Mouse (Mus musculus) myocyte (in vitro differentiated cells): ENCODE data around the gene Ly6g6f. TPM values are rescaled to one million over a fixed set of nuclear protein-coding genes. Genes with fewer than 3 reads are reported as not detected.

ENCODE experiments used
- H3K27me3 ChIP-seq: one replicate; pipeline ENCODE4 v1.6.1; 2011; ENCODE audit not compliant: control insufficient read depth, insufficient read depth, insufficient read length
- H3K36me3 ChIP-seq: one replicate; pipeline ENCODE4 v1.6.1; 2011; ENCODE audit not compliant: control insufficient read depth, insufficient read depth
- H3K4me2 ChIP-seq: one replicate; pipeline ENCODE4 v1.6.1; 2011; ENCODE audit warnings: low read depth, control low read depth
- H3K4me3 ChIP-seq: one replicate; pipeline ENCODE4 v1.5.1; 2011; ENCODE audit warnings: mild to moderate bottlenecking, control low read depth, moderate library complexity
- H3K79me2 ChIP-seq: one replicate; pipeline ENCODE4 v1.6.1; 2011; ENCODE audit not compliant: control insufficient read depth, insufficient read depth
- H3ac ChIP-seq: one replicate; pipeline ENCODE4 v1.6.1; 2011; ENCODE audit not compliant: control insufficient read depth, insufficient read length
- CEBPB ChIP-seq: IDR thresholded peaks from 2 replicates; pipeline ENCODE4 v1.6.1; 2011; ENCODE audit warnings: mild to moderate bottlenecking, moderate library complexity; ENCODE audit not compliant: poor library complexity, insufficient read depth, severe bottlenecking
- E2F4 ChIP-seq: IDR thresholded peaks from one replicate; pipeline ENCODE4 v1.6.1; 2011; ENCODE audit warnings: mild to moderate bottlenecking, control low read depth, moderate library complexity; ENCODE audit not compliant: insufficient read depth
- MAX ChIP-seq: IDR thresholded peaks from one replicate; pipeline ENCODE4 v1.6.1; 2011; ENCODE audit warnings: low read depth, mild to moderate bottlenecking, control low read depth
- MYOD1 ChIP-seq, 3 experiments: IDR thresholded peaks; one replicate each; pipeline ENCODE4 v1.6.1; 2011; ENCODE audit warnings: control low read depth in 2 of 3, low read depth in 2 of 3, mild to moderate bottlenecking in 2 of 3, moderate library complexity in 1 of 3; ENCODE audit not compliant: insufficient read length in 2 of 3, control insufficient read depth in 1 of 3
- MYOG ChIP-seq, 3 experiments: IDR thresholded peaks; one replicate each; pipeline ENCODE4 v1.6.1; 2011; ENCODE audit warnings: control low read depth in 2 of 3, low read depth in 2 of 3, mild to moderate bottlenecking in 2 of 3; ENCODE audit not compliant: insufficient read length in 2 of 3, control insufficient read depth in 1 of 3, insufficient read depth in 1 of 3
- POLR2A ChIP-seq: IDR thresholded peaks from one replicate; pipeline ENCODE4 v1.6.1; 2011; ENCODE audit warnings: low read depth, mild to moderate bottlenecking, control low read depth, moderate library complexity; ENCODE audit not compliant: insufficient read length
- POLR2AphosphoS2 ChIP-seq: IDR thresholded peaks from one replicate; pipeline ENCODE4 v1.6.1; 2011; ENCODE audit warnings: low read depth, control low read depth; ENCODE audit not compliant: insufficient read length
- REST ChIP-seq: IDR thresholded peaks from one replicate; pipeline ENCODE4 v1.6.1; 2011; ENCODE audit warnings: mild to moderate bottlenecking, control low read depth, moderate library complexity; ENCODE audit not compliant: insufficient read depth, insufficient read length
- SRF ChIP-seq: IDR thresholded peaks from one replicate; pipeline ENCODE4 v1.6.1; 2011; ENCODE audit warnings: low read depth; ENCODE audit not compliant: control insufficient read depth, insufficient read length
- TCF12 ChIP-seq: IDR thresholded peaks from one replicate; pipeline ENCODE4 v1.6.1; 2011; ENCODE audit warnings: mild to moderate bottlenecking, control low read depth; ENCODE audit not compliant: poor library complexity, insufficient read depth, severe bottlenecking
- TCF3 ChIP-seq: IDR thresholded peaks from one replicate; pipeline ENCODE4 v1.6.1; 2011; ENCODE audit warnings: low read depth, control low read depth; ENCODE audit not compliant: insufficient read length
- USF1 ChIP-seq: IDR thresholded peaks from one replicate; pipeline ENCODE4 v1.6.1; 2011; ENCODE audit warnings: low read depth, mild to moderate bottlenecking, control low read depth, moderate library complexity
- polyA plus RNA-seq: library from polyadenylated mRNA; unstranded; fragments of >200 nt; fragmentation: generic; extraction: Trizol; gene quantifications from one replicate; pipeline ENCODE4 v1.2.1, GENCODE M21; 2012; ENCODE audit warnings: missing spikeins

Ly6g6f gene
- polyA plus RNA-seq, 1 experiment: not detected

- Histone ChIP-seq H3K36me3 (no peaks in the 10 kb centered on the region), H3K79me2 (no peaks in the 10 kb centered on the region), H3K4me3 (no peak within 1 kb of the TSS), H3K4me2 (no peak within 1 kb of the TSS), H3K27me3 (no peaks in the 10 kb centered on the region), H3ac (no peak within 1 kb of the TSS)
- TF ChIP-seq MAX (no peak), TCF12 (no peak), TCF3 (no peak), MYOD1 (IDR thresholded peaks at IDR 0.05; ENCODE audit: control insufficient read depth in 1 of 3, insufficient read length in 2 of 3, low read depth in 2 of 3) (no peak), E2F4 (no peak), REST (no peak)
Measured at GRCm38 (mm10) chr17:35108097-35108496, 22.7 kb upstream of the Ly6g6f start, which contains the start of gene Ly6g5c. Ly6g5c (plus strand) TSS chr17:35108279.

GRCm38 (mm10) chr17:35106522-35106921 is 21.1 kb upstream of the Ly6g6f start:
- TF ChIP-seq POLR2A (no peak), TCF3 (no peak), E2F4 (no peak), MYOG (IDR thresholded peaks at IDR 0.05; ENCODE audit: control insufficient read depth in 1 of 3, insufficient read depth in 1 of 3, insufficient read length in 2 of 3, low read depth in 2 of 3) (no peak), CEBPB (no peak), MAX (no peak), USF1 (no peak), MYOD1 (IDR thresholded peaks at IDR 0.05; ENCODE audit: control insufficient read depth in 1 of 3, insufficient read length in 2 of 3, low read depth in 2 of 3) (no peak), TCF12 (no peak), SRF (no peak), POLR2AphosphoS2 (no peak), REST (no peak)
- no peak overlapping the region for H3K4me3 ChIP-seq
- H3K79me2 ChIP-seq: no peaks in the 10 kb centered on the region
- H3K36me3 ChIP-seq: no peaks in the 10 kb centered on the region
- no peak overlapping the region for H3K4me2 ChIP-seq
- H3ac ChIP-seq: no peak overlapping the region
- H3K27me3 ChIP-seq: no peaks in the 10 kb centered on the region

- no peaks in the 10 kb centered on the region for H3K79me2 ChIP-seq
- no peak overlapping the region for H3K4me3 ChIP-seq
- TF ChIP-seq SRF: no peak
- TF ChIP-seq E2F4: no peak
- no peak for TF ChIP-seq MYOG (IDR thresholded peaks at IDR 0.05; ENCODE audit: control insufficient read depth in 1 of 3, insufficient read depth in 1 of 3, insufficient read length in 2 of 3, low read depth in 2 of 3)
- TF ChIP-seq CEBPB: no peak
- no peak overlapping the region for H3K4me2 ChIP-seq
- no peak overlapping the region for H3ac ChIP-seq
- no peaks in the 10 kb centered on the region for H3K36me3 ChIP-seq
- H3K27me3 ChIP-seq: no peaks in the 10 kb centered on the region
Measured at GRCm38 (mm10) chr17:35105740-35106389, 20.5 kb upstream of the Ly6g6f start.

GRCm38 (mm10) chr17:35104754-35105153 is 19.3 kb upstream of the Ly6g6f start:
- H3K27me3 ChIP-seq: no peaks in the 10 kb centered on the region
- no peak overlapping the region for H3ac ChIP-seq
- H3K79me2 ChIP-seq: no peaks in the 10 kb centered on the region
- TF ChIP-seq POLR2A: no peak
- no peak for TF ChIP-seq SRF
- no peak for TF ChIP-seq REST
- TF ChIP-seq MYOD1 (IDR thresholded peaks at IDR 0.05; ENCODE audit: control insufficient read depth in 1 of 3, insufficient read length in 2 of 3, low read depth in 2 of 3): no peak
- no peak for TF ChIP-seq USF1
- TF ChIP-seq TCF3: no peak
- no peak for TF ChIP-seq MYOG (IDR thresholded peaks at IDR 0.05; ENCODE audit: control insufficient read depth in 1 of 3, insufficient read depth in 1 of 3, insufficient read length in 2 of 3, low read depth in 2 of 3)
- TF ChIP-seq POLR2AphosphoS2: no peak
- TF ChIP-seq E2F4: no peak
- no peak for TF ChIP-seq CEBPB
- no peak overlapping the region for H3K4me3 ChIP-seq
- H3K36me3 ChIP-seq: peaks cover 4% of the 10 kb centered on the region
- H3K4me2 ChIP-seq: no peak overlapping the region

GRCm38 (mm10) chr17:35104079-35104478 is 18.7 kb upstream of the Ly6g6f start:
- Histone ChIP-seq H3K4me3 (no peak overlapping the region), H3K36me3 (peaks cover 4% of the 10 kb centered on the region), H3K79me2 (no peaks in the 10 kb centered on the region), H3ac (no peak overlapping the region), H3K4me2 (no peak overlapping the region), H3K27me3 (no peaks in the 10 kb centered on the region)
- no peak for TF ChIP-seq MYOG (IDR thresholded peaks at IDR 0.05; ENCODE audit: control insufficient read depth in 1 of 3, insufficient read depth in 1 of 3, insufficient read length in 2 of 3, low read depth in 2 of 3)
- TF ChIP-seq CEBPB: no peak
- TF ChIP-seq TCF3: no peak
- no peak for TF ChIP-seq REST
- no peak for TF ChIP-seq SRF
- no peak for TF ChIP-seq E2F4
- no peak for TF ChIP-seq USF1
- TF ChIP-seq POLR2A: no peak
- no peak for TF ChIP-seq POLR2AphosphoS2
- no peak for TF ChIP-seq MYOD1 (IDR thresholded peaks at IDR 0.05; ENCODE audit: control insufficient read depth in 1 of 3, insufficient read length in 2 of 3, low read depth in 2 of 3)
- no peak for TF ChIP-seq TCF12
- no peak for TF ChIP-seq MAX
